Mouse (Mus musculus): ENCODE measurements around the gene Rufy4. TPM values are rescaled to one million over a fixed set of nuclear protein-coding genes. Genes with fewer than 3 reads are reported as not detected.

Gene Rufy4
- total and polyA plus RNA-seq, 3 experiments: not detected

DNA sequence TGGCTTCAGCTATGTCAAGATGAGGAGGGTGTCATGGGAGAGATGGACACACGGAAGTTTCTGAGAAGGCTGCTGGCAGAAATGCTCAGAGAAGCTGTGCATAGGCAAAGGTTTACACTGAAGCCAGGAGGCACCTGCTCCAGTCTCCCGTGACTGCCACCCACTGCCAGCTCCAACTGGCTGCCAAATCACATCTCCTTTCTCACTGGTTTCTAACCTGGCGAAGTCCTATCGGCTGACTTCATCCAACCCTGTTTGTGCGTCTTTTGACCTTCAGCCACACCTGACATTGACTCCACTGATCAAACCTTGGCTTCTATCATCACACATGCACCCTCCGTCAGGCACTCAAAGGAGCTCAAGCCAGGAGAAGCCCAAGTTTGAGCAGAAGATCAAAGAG, 7.5 kb upstream of the Rufy4 start:
- no peaks in the 10 kb centered on the region for H3K36me3 ChIP-seq (replicated peaks in 1 of 2; ENCODE audit: control insufficient read depth in 1 of 2, insufficient read depth in 1 of 2, low read length in 1 of 2)
- in situ Hi-C loops (cut with MboI; ENCODE audit: low pct_ligation_motif_present, low pct_unique_long_range_greater_than_20kb, low sequenced_read_pairs): no loop called here
- dilution Hi-C loops (cut with MboI; ENCODE audit: extremely low pct_ligation_motif_present, extremely low pct_unique_long_range_greater_than_20kb, low sequenced_read_pairs): no loop called here
- H3K9me3 ChIP-seq (replicated peaks; ENCODE audit: low read length): no peaks in the 10 kb centered on the region
- no peak for DNase-seq (ENCODE audit: extremely low read depth)
- H3K4me3 ChIP-seq (replicated peaks in 1 of 3; ENCODE audit: low read depth in 2 of 3, low read length in 2 of 3, poor library complexity in 1 of 3): no peak overlapping the region
- H3K4me1 ChIP-seq (ENCODE audit: control insufficient read depth in 1 of 2, insufficient read depth in 2 of 2): peaks cover 0 to 6% of the 10 kb centered on the region in 2 experiments; a peak in 2 of 4 replicates
- H3K4me2 ChIP-seq (ENCODE audit: insufficient read depth, low read depth, poor library complexity, severe bottlenecking): no peak overlapping the region
- TF ChIP-seq USF2 (conservative IDR thresholded peaks at IDR 0.05; ENCODE audit: low read depth, low read length): no peak
- TF ChIP-seq ZNF384 (IDR thresholded peaks at IDR 0.05; ENCODE audit: low read depth, low read length): no peak
- TF ChIP-seq JUN (IDR thresholded peaks at IDR 0.05; ENCODE audit: insufficient read depth, low read depth, low read length): no peak
- no peak for TF ChIP-seq HCFC1 (IDR thresholded peaks at IDR 0.05; ENCODE audit: low read depth, low read length)
- TF ChIP-seq ELF1 (IDR thresholded peaks at IDR 0.05; ENCODE audit: low read depth, low read length): no peak
- no peak for TF ChIP-seq MAZ (IDR thresholded peaks at IDR 0.05; ENCODE audit: low read depth, low read length)
- TF ChIP-seq RAD21 (IDR thresholded peaks at IDR 0.05; ENCODE audit: low read depth, low read length): no peak
- TF ChIP-seq CHD2 (IDR thresholded peaks at IDR 0.05; ENCODE audit: low read length): no peak
- no peak for TF ChIP-seq MYC (IDR thresholded peaks at IDR 0.05; ENCODE audit: low read depth, low read length)
- no peak for TF ChIP-seq BHLHE40 (IDR thresholded peaks at IDR 0.05; ENCODE audit: low read depth, low read length)
- no peak for TF ChIP-seq MXI1 (IDR thresholded peaks at IDR 0.05; ENCODE audit: low read depth, low read length)
- TF ChIP-seq TCF12 (IDR thresholded peaks at IDR 0.05; ENCODE audit: low read depth, low read length): no peak
- no peak for TF ChIP-seq NELFE (IDR thresholded peaks at IDR 0.05; ENCODE audit: low read depth, low read length)
- no peak for TF ChIP-seq KAT2A (IDR thresholded peaks at IDR 0.05; ENCODE audit: insufficient replicate concordance, low read length)
- no peak overlapping the region for H3K9ac ChIP-seq (ENCODE audit: insufficient read depth, low read depth)
- no peaks in the 10 kb centered on the region for H3K79me2 ChIP-seq (replicated peaks; ENCODE audit: control insufficient read depth, extremely low read depth, insufficient read depth, poor library complexity, severe bottlenecking)
- no peak overlapping the region for H3K27ac ChIP-seq (ENCODE audit: insufficient read depth, low read depth)
- H3K27me3 ChIP-seq (replicated peaks): peaks cover 78% of the 10 kb centered on the region

DNA sequence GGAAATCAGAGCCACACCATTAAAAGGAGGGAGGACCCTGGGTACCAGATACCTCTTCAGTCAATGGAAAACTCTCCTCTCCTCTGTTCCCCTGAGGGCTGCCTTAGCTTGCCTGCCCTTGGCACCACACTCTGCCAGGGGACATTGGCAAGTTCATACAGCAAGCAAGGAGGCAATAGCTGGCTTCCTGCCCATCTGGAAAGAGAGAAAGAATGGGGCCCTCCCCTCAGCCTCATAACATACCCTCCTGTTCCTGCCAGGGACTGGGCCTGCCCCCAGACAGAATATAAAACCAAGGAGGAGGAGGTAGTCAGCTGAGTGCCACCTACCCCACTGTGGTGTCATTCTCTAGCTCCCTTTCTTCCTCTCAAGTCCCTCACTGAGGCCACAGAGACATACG, 6.2 kb upstream of the Rufy4 start:
- Histone ChIP-seq H3K36me3 (replicated peaks in 1 of 2; ENCODE audit: control insufficient read depth in 1 of 2, insufficient read depth in 1 of 2, low read length in 1 of 2) (no peaks in the 10 kb centered on the region), H3K27me3 (replicated peaks) (peaks cover 81% of the 10 kb centered on the region), H3K9ac (ENCODE audit: insufficient read depth, low read depth) (no peak overlapping the region), H3K79me2 (replicated peaks; ENCODE audit: control insufficient read depth, extremely low read depth, insufficient read depth, poor library complexity, severe bottlenecking) (no peaks in the 10 kb centered on the region), H3K9me3 (replicated peaks; ENCODE audit: low read length) (no peaks in the 10 kb centered on the region), H3K4me3 (replicated peaks in 1 of 3; ENCODE audit: low read depth in 2 of 3, low read length in 2 of 3, poor library complexity in 1 of 3) (no peak overlapping the region), H3K4me2 (ENCODE audit: insufficient read depth, low read depth, poor library complexity, severe bottlenecking) (no peak overlapping the region), H3K27ac (ENCODE audit: insufficient read depth, low read depth) (no peak overlapping the region), H3K4me1 (ENCODE audit: control insufficient read depth in 1 of 2, insufficient read depth in 2 of 2) (peaks cover 0 to 6% of the 10 kb centered on the region in 2 experiments; a peak in 2 of 4 replicates)
- dilution Hi-C loops (cut with MboI; ENCODE audit: extremely low pct_ligation_motif_present, extremely low pct_unique_long_range_greater_than_20kb, low sequenced_read_pairs): no loop called here
- in situ Hi-C loops (cut with MboI; ENCODE audit: low pct_ligation_motif_present, low pct_unique_long_range_greater_than_20kb, low sequenced_read_pairs): no loop called here
- no peak for TF ChIP-seq BHLHE40 (IDR thresholded peaks at IDR 0.05; ENCODE audit: low read depth, low read length)
- TF ChIP-seq HCFC1 (IDR thresholded peaks at IDR 0.05; ENCODE audit: low read depth, low read length): no peak
- TF ChIP-seq UBTF (IDR thresholded peaks at IDR 0.05; ENCODE audit: low read depth, low read length): no peak
- TF ChIP-seq TCF12 (IDR thresholded peaks at IDR 0.05; ENCODE audit: low read depth, low read length): no peak
- TF ChIP-seq POLR2A (IDR thresholded peaks at IDR 0.05; ENCODE audit: low read depth, low read length): no peak
- no peak for TF ChIP-seq MYC (IDR thresholded peaks at IDR 0.05; ENCODE audit: low read depth, low read length)
- no peak for TF ChIP-seq RAD21 (IDR thresholded peaks at IDR 0.05; ENCODE audit: low read depth, low read length)
- no peak for TF ChIP-seq ELF1 (IDR thresholded peaks at IDR 0.05; ENCODE audit: low read depth, low read length)
- TF ChIP-seq ZNF384 (IDR thresholded peaks at IDR 0.05; ENCODE audit: low read depth, low read length): no peak
- TF ChIP-seq TBP (conservative IDR thresholded peaks at IDR 0.05; ENCODE audit: low read depth, low read length): no peak
- no peak for TF ChIP-seq MAZ (IDR thresholded peaks at IDR 0.05; ENCODE audit: low read depth, low read length)
- no peak for TF ChIP-seq ZMIZ1 (IDR thresholded peaks at IDR 0.05; ENCODE audit: low read depth, low read length)
- no peak for TF ChIP-seq GABPA (IDR thresholded peaks at IDR 0.05; ENCODE audit: insufficient replicate concordance, low read depth, low read length)
- TF ChIP-seq MAX (IDR thresholded peaks at IDR 0.05; ENCODE audit: low read length): no peak
- no peak for DNase-seq (ENCODE audit: extremely low read depth)

Measured in CH12.LX (cell line).